Mouse (Mus musculus) adrenal gland, postnatal 36 days (tissue): Measurements from ENCODE around the gene Pold1. TPM values are rescaled to one million over a fixed set of nuclear protein-coding genes. Genes with fewer than 3 reads are reported as not detected.

Source experiments
- DNase-seq, 2 experiments: peaks; one replicate each; pipeline ENCODE4 v3.0.0; 2021; ENCODE audit warnings: mixed read lengths in 1 of 2
- microRNA-seq: library from miRNA; unstranded; fragments of <30 nt; microRNA quantifications from one replicate; pipeline ENCODE4 v1.2.0, GENCODE M21; 2021
- total RNA-seq, 2 experiments: library from RNA; stranded (reverse); gene quantifications; 2 replicates each; pipeline ENCODE4 v1.2.3; 2021

Pold1 gene
- total RNA-seq, 2 experiments from 2014 or later = 12.6 to 17.0 TPM

GRCm38 (mm10) chr7:44484841-44485571 lies 63.6 kb downstream of the Pold1 start:
- DNase-seq = peak; percentile 71 to 78

- DNase-seq = no peak
Measured at GRCm38 (mm10) chr7:44484109-44484508, 64.5 kb downstream of the Pold1 start.

- no peak for DNase-seq
Measured at GRCm38 (mm10) chr7:44482836-44483435, 65.7 kb downstream of the Pold1 start.

Small RNAs within 50 kb of the gene (microRNA-seq; reads per million reads assigned to microRNA genes)
- not detected for gene Mir7053

Other genes starting within 250 kb of the Pold1 start
- 1 to 10 TPM; 4.1 TPM for gene Clec11a, start 241.9 kb downstream of the Pold1 start, total RNA-seq
- gene Shank1, start 238.6 kb downstream of the Pold1 start, total RNA-seq = 1 to 10 TPM; 5.2 to 6.7 TPM
- gene Syt3, start 164.7 kb downstream of the Pold1 start, total RNA-seq = 1 to 10 TPM; 3.0 to 4.7 TPM
- gene 1700008O03Rik, start 163.0 kb downstream of the Pold1 start, total RNA-seq = under 1 TPM; 0.63 to 0.99 TPM
- gene Lrrc4b, start 119.8 kb downstream of the Pold1 start, total RNA-seq = 1 to 10 TPM; 3.9 to 4.9 TPM
- under 1 TPM in 1 of 2 experiments, not detected in 1; 0.63 TPM for gene Aspdh, start 83.5 kb downstream of the Pold1 start, total RNA-seq
- 10 to 100 TPM; 53.9 to 61.0 TPM for gene Josd2, start 80.9 kb downstream of the Pold1 start, total RNA-seq
- gene Emc10, start 52.3 kb downstream of the Pold1 start, total RNA-seq = 10 to 100 TPM; 91.2 to 99.2 TPM
- 1 to 10 TPM; 8.5 to 9.5 TPM for gene Fam71e1, start 52.3 kb downstream of the Pold1 start, total RNA-seq
- not detected for gene Mybpc2, start 24.2 kb downstream of the Pold1 start, total RNA-seq
- gene Spib, start 16.8 kb downstream of the Pold1 start, total RNA-seq = under 1 TPM; 0.30 to 0.49 TPM
- gene Nr1h2, start 5.1 kb upstream of the Pold1 start, total RNA-seq = 100 to 1,000 TPM in 1 of 2 experiments, 10 to 100 TPM in 1; 98.5 to 113 TPM
- under 1 TPM; 0.40 to 0.89 TPM for gene Napsa, start 23.5 kb upstream of the Pold1 start, total RNA-seq
- 1 to 10 TPM; 2.6 to 3.9 TPM for gene Kcnc3, start 41.8 kb upstream of the Pold1 start, total RNA-seq
- 1 to 10 TPM; 3.0 to 4.9 TPM for gene Myh14, start 122.0 kb upstream of the Pold1 start, total RNA-seq
- not detected for gene Izumo2, start 159.9 kb upstream of the Pold1 start, total RNA-seq
- gene Vrk3, start 199.6 kb upstream of the Pold1 start, total RNA-seq = 10 to 100 TPM; 47.5 to 50.6 TPM
- under 1 TPM; 0.49 to 0.70 TPM for gene Zfp473, start 202.2 kb upstream of the Pold1 start, total RNA-seq